Mouse (Mus musculus) stomach, postnatal 0 days (tissue): ENCODE results near the gene Fgf2.

ENCODE experiments used
- CTCF ChIP-seq: IDR thresholded peaks from 2 replicates; pipeline ENCODE4 v1.5.1; 2016; ENCODE audit warnings: antibody characterized with exemption, low read depth, mild to moderate bottlenecking, moderate library complexity
- EP300 ChIP-seq: optimal IDR thresholded peaks from 2 replicates; pipeline ENCODE3; 2016; ENCODE audit warnings: antibody characterized with exemption

- peak; percentile 83 for TF ChIP-seq CTCF
- TF ChIP-seq EP300 = no peak
Measured at GRCm38 (mm10) chr3:37302685-37303084, 45.5 kb upstream of the Fgf2 start.
